Mouse (Mus musculus) erythroblast, adult 5-6 weeks (primary cell): Measurements from ENCODE around the gene Gpr176. TPM values are rescaled to one million over a fixed set of nuclear protein-coding genes. Genes with fewer than 3 reads are reported as not detected.

Experiments
- ATAC-seq: replicated peaks from 2 replicates; pipeline ENCODE4 v1.8.0; 2016; ENCODE audit warnings: moderate number of reproducible peaks, mild to moderate bottlenecking, moderate TSS enrichment, inconsistent platforms; ENCODE audit not compliant: poor library complexity, low FRiP score, severe bottlenecking
- total RNA-seq, 2 experiments: library from RNA; stranded (forward) in 1 of 2; stranded (reverse) in 1 of 2; fragments of 150-400 nt in 1 of 2; fragments of 200-764, 138-1000 nt in 1 of 2; gene quantifications; 2 replicates each; pipeline versions ENCODE4 v1.2.3 to v1.2.4; 2015 to 2017; ENCODE audit warnings: low replicate concordance in 2 of 2

The Gpr176 gene
- total RNA-seq, 2 experiments from 2014 or later: not detected

- no peak for ATAC-seq
Measured at GRCm38 (mm10) chr2:118375522-118375921, 2.3 kb upstream of the Gpr176 start.

- no peak for ATAC-seq
Measured at GRCm38 (mm10) chr2:118373572-118374279, 507 bp upstream of the Gpr176 start.

- ATAC-seq: no peak
Measured at GRCm38 (mm10) chr2:118372561-118372900, 688 bp downstream of the Gpr176 start.

GRCm38 (mm10) chr2:118371841-118372240 lies 1.4 kb downstream of the Gpr176 start:
- no peak for ATAC-seq

- ATAC-seq: no peak
Measured at GRCm38 (mm10) chr2:118355138-118355719, 18.0 kb downstream of the Gpr176 start.

- ATAC-seq: no peak
Measured at GRCm38 (mm10) chr2:118353916-118354403, 19.3 kb downstream of the Gpr176 start.

GRCm38 (mm10) chr2:118353498-118353897 lies 19.7 kb downstream of the Gpr176 start:
- no peak for ATAC-seq

GRCm38 (mm10) chr2:118345535-118345934 lies 27.7 kb downstream of the Gpr176 start:
- ATAC-seq: no peak

GRCm38 (mm10) chr2:118343897-118344296 lies 29.3 kb downstream of the Gpr176 start:
- no peak for ATAC-seq

GRCm38 (mm10) chr2:118341295-118341694 lies 31.9 kb downstream of the Gpr176 start:
- ATAC-seq: no peak

GRCm38 (mm10) chr2:118336084-118336483 lies 37.1 kb downstream of the Gpr176 start:
- no peak for ATAC-seq

GRCm38 (mm10) chr2:118322663-118323062 lies 50.6 kb downstream of the Gpr176 start:
- no peak for ATAC-seq

GRCm38 (mm10) chr2:118321804-118322203 lies 51.4 kb downstream of the Gpr176 start:
- ATAC-seq: no peak

GRCm38 (mm10) chr2:118321094-118321493 lies 52.1 kb downstream of the Gpr176 start:
- no peak for ATAC-seq

GRCm38 (mm10) chr2:118320519-118320918 lies 52.7 kb downstream of the Gpr176 start:
- no peak for ATAC-seq

- ATAC-seq: no peak
Measured at GRCm38 (mm10) chr2:118319176-118319575, 54.0 kb downstream of the Gpr176 start.

GRCm38 (mm10) chr2:118316939-118317338 lies 56.3 kb downstream of the Gpr176 start:
- no peak for ATAC-seq

GRCm38 (mm10) chr2:118315656-118316402 lies 57.4 kb downstream of the Gpr176 start:
- ATAC-seq: no peak

GRCm38 (mm10) chr2:118307561-118307960 lies 65.7 kb downstream of the Gpr176 start:
- no peak for ATAC-seq

- no peak for ATAC-seq
Measured at GRCm38 (mm10) chr2:118306966-118307365, 66.3 kb downstream of the Gpr176 start.

- no peak for ATAC-seq
Measured at GRCm38 (mm10) chr2:118306522-118306895, 66.7 kb downstream of the Gpr176 start.
